Mouse (Mus musculus): Measurements from ENCODE around the gene Atic.

The Atic gene

DNA sequence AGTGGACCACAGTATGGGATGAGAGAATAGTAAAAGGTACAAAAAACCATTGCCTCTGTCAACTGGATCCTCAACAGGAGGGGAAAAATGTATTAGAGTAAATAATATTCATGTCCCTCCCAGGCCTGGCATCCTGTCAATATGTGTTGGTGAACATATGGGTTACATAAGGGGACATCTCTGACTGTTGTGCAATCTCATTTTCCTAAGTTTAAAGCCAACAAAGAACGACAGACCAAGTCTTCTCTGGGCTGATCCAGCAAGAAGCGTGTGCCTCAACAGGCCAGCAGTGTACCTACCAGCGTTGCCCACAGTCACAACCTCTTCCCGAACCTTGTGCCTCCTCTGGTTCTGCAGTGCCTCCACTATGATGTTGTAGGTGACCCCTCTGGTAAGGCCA is 38.4 kb downstream of the Atic start:
- DNase-seq: no peak

DNA sequence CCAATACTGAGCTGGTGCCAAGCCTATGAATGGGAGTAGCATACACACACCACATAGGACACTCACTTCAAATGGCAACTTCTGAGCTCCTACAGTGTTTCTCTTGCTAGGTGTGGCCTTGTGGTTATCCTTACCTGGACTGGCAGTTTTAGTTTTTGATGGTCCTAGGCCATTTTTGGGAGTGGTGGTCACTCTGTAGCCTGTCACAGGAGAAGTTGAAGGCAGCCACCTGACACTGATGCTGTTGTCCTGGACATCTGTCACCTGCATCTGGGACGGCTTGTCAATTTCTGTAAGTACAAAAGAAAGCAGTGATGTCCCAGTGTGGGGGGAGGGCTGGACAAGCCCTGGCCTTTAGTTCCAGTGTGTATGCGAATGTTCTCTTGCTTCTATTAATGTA is 48.8 kb downstream of the Atic start:
- no peak for DNase-seq

DNA sequence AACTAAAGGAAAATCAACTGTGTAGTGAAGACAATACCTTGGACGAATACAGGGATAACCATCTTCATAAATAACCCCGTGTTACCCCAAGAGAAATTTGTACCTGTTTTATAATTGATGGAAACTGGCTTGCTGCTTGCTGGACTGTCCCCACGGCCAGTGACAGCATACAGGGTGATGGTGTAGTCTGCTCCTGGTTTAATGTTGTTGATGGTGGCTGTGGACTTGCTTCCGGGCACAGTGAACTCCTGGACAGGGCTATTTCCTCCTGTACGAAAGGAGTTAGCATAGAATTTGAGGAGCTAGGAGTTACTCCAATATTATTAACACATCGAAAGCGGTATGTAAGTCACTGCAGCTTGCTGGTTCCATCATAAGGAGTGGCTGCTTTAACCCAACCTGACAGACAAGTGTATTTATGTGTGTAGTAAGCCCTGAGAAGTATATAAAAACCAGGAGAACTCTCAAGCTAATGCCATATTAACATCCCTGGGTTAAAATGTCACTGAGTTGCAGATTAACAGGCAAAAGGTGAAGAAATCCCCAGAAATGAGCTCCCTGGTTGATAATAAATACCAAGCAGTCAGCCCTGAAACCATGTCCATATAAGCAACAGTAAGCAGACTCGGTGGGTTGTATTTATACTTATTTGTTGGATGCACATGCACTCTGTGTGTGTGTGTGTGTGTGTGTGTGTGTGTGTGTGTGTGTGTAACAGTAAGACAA is 49.8 kb downstream of the Atic start:
- no peak for DNase-seq

DNA sequence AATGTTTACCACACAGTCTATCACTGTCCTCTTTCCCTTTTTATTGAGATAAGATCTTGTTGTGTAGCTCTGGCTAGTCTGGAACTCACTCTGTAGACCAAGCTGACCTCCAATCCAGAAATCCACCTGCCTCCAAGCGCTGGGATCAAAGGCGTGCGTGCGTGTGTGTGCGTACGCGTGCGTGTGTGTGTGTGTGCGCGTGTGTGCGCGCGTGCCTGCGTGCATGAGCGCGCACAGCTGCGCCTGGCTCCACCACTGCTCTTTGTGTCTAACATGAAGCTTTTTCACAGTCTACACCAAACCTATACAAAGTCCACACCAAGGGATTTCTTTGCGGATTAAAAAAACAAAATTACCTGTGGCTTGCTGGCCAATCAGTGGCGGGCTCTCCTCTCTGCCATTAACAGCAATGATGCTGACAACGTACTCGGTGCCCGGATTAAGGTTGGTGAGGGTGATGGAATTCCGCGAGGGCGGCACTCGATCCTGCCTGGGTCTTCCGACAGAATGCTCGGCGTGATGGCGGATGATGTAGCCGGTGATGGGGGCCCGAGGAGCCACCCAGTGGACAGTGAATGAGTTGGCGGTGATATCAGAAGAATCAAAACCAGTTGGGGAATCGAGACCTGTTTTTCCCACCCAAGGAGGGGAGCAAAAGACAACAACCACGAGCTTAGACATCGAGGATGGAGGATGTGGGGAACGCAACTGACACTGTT is 52.3 kb downstream of the Atic start:
- DNase-seq: no peak

DNA sequence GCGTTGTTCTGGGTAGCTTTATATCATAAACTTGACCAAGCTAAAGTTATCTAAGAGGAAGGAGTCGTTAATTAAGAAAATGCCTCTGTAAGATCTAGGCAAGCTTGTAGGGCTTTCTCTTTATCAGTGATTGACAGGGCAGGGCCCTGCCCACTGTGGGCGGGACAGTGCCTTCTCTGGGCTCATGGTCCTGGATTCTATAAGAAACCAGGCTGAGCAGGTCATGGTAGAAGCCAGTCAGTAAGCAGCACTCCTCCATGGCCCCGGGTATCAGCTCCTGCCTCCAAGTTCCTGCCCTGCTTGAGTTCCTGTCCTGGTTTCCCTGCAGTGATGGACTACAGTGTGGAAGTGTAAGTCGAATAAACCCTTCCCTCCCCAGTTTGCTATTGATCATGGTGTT is 53.0 kb downstream of the Atic start:
- DNase-seq: no peak

DNA sequence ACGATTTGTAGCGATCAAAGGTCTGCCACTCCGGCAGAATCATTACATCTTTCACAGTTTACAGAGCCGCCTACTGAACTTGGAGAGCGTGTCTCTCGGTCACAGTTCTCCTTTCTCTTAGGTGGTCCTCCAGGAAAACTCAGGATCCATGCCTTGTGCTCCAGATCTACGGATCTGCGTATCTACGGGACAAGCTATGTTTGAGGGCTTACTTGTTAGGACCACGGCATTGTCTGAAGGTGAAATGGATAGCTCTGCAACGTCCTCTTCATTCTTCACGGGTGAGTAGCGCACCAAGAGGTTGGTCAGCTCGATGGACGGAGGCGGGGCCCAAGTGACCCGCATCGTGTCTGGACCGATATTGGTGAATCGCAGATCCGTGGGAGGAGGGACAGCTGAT is 55.3 kb downstream of the Atic start:
- DNase-seq: no peak

DNA sequence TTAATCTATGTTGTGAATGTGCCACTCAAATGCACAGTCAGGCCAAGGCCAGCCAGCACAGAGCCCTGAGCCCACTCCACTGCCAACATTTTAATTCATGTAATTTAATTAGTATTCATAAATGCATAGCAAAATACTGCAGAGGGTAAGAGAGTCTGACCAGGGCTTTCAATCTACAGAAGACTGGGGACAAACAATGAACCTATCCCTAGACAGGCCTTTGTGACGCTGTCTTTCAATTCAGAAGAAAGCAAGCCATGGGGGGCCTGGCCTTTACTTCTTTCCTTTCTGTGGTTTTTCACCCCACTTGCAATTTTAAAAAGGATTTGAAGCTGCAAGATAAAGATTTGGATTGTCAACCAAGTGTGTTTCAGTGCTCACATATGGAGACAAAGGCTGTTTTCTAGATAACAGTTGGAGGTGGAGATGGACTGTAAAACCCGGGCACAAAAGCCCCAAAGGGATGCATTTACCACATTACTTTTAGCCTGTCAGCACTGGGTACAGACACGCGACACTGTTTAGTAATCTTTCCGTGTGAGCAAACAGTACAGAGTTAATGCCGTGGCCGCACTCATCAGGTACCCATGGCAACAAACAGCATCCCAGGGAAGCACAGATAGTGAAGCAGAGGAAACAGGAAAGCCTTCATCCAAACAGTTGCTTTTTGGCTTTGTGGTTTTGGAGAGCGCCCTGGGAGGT is 57.7 kb downstream of the Atic start:
- no peak for DNase-seq

DNA sequence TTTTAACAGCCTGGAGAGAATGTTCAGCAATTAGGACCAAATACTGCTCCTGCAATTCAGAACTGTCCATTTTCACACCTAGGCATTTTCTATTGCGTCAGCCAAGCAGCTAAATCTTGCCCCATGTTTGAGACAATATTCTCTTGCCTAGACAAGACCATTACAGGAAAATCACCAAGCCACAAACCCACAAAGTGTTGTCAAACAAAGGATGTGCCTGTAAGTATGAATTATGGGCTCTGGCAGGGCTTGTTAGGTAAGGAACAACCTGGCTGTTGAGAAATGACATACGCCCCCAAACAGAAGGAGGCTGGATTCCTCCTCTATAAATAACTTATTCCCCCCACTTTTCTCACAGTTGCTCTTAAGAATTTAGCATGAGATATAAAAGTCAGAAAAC is 64.6 kb downstream of the Atic start:
- DNase-seq: no peak

DNA sequence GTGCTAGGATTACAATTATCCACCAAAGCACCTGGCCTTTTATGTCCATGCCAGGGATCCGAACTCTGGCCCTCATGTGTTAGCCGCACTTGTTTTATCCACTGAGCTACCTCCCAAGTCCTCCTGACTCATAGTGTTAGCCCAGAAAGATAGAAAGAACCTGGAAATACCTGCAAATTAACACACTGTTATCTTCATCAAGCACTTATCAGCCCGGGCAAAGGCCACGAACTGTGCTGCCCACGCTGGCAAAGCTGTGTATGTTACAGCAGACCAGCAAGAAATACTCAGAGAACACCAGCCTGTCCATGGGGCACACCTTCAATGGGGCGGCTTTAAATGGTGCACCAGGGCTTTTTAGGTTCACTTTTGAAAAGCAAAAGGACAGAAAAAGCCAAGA is 66.7 kb downstream of the Atic start:
- DNase-seq: no peak

Measured in thymus, postnatal 25 days (tissue).